Mouse (Mus musculus): ENCODE results near the gene Kcnh5.

The Kcnh5 gene

DNA sequence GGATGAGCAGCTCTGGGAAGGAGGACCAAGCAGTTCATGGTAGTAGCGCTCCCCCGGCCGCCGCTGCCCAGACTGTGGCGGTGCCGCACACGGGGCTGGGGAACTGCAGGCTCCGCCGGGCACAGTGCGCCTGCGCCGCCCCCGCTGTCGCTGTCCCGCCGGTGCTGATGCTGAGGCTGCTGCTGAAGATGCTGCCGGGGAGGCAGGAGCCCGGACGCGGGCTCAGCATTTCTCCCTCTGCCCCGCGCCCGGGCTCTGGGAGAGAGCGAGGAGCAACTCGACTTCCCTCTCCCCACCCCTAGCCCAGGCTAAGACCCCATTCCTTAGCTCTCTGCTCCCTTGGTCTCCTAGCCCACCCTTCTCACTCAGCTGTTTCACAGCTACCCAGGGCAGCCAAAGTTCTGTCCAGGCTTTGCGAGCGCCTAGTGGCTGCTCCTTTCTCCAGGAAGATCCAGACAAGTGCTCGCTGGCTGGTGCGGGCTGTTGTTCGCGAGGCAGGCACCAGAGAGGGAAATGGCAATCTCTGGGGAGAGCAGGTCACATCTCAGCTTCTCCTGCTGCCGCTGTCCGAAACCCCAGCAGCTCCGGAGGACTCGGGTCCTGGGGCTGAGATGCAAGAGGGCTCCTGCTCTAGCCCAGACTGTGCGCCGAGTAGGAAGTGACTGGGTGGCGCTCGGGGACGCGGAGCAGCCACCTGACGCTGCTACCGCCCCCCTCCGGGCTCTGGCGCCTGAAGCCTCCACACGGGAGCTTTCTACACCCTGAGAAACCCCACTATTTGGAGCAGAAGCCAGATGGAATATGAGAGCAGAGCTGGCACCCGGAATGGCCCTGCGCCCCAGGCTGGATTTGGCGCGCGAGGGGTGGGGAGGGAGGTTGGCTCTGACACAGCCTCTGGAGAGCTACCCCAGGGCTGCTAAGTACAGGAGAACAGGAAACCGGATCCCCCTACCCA is at the start of gene Kcnh5:
Gene Kcnh5, minus strand, starts transcription at position 642 of the 955 bp plus-strand sequence.
- DNase-seq = peak; percentile 41 to 47

DNA sequence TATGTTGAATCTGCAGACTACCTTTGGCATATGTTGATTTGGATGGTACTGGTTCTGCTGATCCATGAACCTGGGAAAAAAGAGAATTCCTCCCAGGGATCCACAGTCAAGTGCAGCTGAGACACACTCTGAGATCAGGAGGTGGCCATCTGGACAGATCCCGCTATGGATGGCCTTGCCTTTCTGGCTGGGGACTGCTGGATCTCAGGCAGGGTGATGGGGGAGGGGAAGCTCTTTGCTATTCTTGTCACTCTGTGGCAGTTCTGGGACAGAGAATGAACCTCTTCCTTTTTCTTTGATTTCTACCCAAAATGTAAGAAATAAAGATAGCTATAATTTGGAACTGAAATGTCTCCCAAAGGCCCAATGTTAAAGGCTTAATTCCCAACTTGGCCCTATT is 46.8 kb upstream of the Kcnh5 start:
- DNase-seq = no peak

DNA sequence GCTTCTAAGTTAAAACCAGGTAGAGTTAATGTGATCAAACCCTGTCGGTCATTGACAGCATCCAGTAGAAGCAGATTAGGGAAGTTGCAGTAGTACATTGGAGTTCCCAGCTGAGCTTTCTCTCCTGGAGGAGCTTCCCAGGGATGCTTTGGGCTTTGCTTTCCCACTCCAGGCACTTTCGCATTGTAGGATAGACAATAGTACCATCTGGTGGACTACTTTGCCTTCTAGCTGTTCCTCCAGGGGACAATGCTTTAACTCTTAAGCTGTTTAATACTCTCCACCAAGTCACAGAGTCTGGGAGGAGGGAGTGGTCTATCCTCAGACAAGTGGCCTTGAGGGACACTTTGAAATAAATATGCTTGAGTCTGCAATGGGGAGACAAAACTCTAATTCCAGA is 12.3 kb upstream of the Kcnh5 start:
- DNase-seq = no peak

DNA sequence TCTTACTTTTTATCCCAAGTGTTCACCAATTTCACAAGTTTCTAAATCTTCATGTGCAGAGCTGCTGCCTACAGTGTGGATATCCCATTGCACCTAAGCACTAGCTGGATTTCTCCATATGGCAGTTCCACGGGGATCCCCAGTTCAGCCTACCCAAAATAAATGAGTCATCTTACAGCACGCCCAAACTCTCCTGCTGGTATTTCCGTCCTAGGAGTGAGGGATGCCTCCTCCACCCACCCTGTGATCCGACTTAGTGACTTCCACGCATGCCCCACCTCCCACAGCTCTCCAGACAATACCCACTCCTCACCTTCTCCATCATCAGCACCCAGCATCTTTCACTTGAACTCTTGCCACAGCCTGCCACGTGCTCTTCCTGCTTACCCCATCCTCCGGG is 5.5 kb upstream of the Kcnh5 start:
- DNase-seq = no peak

DNA sequence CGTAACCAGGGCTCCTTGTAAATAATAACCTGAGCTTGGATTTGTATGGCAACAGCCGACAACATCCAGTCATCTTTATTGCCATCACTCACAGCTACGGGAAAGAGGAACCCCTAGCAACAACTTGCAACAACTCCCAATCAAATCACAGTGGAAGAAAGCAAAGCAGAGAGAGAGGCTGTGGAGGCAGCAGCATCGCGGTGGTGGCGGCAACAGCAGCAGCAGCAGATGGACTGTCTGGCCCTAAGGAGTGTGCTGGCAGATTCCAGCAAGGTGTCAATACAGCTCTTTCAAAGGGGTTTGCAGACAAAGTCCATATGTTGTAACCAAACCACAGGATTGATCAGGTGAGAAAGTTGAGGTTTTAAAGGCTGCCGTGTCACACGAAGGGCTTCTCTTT is 2.4 kb upstream of the Kcnh5 start:
- DNase-seq = no peak

DNA sequence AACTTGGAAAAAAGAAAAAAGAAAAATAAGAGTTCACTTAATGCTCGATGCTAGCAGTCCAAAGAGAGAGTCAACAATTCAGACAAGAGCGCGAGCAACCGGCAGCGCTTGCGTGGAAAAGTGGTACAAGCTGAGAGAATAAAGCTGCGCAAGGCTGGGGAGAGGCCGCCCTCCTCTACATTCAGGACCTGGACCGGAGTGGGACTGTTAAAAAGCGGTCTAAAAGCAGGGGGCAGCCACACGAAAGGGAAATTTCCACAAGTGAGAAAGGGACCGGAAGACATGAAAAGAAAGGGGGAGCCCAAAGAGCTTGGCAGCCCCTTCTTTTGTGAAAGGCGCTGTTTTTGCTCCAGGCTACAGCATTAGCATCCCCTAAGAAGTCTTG is 506 bp upstream of the Kcnh5 start:
- no peak for DNase-seq

DNA sequence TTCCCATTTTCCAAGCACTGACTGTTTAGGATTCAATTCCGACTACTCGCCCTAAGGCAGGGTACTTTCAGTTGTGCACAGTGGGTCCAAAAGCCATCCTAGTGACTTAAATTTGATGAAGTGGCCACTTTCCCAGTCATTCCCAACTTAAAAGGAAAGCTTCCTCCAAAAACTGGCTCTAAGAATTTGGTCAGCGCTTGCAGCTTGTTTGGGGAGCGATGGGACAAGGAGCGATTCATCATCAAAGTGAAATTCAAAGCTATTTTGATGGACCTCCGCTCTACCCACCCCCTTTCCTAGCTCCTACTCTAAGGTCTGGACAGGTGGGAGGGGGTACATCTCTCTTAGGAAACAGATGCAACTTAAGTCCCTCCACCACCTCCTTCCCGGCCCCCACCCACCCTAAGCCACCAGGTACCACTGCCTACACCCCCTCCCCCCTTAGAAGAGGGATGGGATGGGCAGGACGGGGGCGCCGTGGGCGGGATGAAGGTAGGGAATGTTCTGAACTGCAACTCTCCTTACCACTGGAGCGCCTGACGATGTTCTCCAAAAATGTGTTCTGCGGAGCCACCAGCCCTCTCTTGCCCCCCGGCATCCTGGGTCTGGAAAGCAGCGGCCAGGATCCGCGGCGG is 1.1 kb downstream of the Kcnh5 start:
- DNase-seq = no peak

DNA sequence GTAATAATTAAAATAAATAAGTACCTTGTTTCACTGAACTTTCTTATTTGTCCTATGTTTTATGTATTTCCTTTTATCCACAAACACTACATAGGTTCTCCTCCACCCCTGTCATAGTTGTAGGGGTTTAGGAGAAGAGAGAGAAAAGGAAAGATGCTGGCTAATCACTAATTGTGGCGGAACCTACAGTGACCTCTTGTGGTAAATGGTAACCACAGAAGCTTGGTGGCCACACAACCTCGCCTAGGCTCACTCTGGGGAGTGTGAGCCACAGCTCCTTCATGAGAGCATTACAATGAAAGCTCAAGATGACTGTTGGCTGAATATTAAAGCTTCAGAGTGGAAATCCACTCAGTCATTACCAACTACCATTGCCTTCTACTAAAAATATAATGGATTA is 6.2 kb downstream of the Kcnh5 start:
- no peak for DNase-seq

DNA sequence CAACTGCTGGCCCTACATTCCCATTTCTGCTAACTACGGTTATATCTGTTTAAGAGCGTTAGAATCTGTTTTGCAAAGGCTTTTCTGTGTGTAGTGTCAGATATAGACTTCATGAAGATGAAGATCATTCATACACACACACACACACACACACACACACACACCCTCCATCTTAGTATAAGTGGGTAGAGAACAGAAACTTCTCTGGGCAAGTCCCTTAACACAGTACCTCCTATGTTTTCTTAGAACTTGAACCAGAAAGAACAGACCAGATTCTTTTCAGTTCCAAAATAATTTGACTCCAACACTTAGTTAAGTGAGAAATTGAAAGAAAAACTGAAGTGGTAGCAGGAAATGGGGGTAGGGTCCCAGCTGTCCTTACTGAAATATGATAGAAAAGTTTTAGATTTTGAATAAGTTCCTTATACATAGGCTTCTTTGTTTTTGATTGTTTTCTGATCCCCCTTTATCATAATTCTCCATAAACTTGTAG is 24.0 kb downstream of the Kcnh5 start:
- no peak for DNase-seq

DNA sequence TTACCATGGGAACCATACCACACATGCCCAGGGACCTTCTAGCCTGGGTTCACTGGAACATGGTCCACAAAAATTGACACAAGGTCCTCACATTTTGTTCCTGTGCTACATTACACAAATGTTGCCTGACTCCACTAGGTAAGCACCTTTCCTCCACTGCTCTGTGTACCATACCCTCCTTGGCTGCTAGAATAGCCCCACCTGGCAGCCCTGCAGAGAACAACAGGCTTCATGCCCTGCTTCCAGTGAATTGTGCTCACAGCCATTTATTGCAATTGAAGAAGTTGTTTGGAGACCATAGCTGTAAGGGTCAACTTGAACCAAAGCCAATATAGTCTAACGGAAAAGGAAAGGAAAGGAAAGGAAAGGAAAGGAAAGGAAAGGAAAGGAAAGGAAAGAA is 37.3 kb downstream of the Kcnh5 start:
- DNase-seq = no peak

DNA sequence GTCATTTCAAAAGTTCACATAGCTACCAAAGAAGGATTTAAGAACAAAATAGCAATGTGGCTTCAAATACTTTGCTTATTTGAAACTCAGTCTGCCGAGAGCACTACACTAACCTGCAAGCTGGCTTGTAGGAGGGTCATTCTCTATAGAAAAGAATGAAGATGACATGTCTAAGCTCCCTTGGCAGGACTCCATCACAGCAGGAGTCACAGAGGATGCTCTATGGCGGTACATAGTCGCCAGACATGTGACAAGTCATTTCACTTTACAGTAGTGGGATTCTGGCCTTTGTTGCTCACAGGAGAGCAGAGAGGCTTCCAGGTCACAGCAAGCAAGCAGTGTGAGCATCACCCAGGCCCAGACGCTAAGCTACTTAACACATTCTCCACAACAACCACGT is 85.2 kb downstream of the Kcnh5 start:
- DNase-seq = no peak

DNA sequence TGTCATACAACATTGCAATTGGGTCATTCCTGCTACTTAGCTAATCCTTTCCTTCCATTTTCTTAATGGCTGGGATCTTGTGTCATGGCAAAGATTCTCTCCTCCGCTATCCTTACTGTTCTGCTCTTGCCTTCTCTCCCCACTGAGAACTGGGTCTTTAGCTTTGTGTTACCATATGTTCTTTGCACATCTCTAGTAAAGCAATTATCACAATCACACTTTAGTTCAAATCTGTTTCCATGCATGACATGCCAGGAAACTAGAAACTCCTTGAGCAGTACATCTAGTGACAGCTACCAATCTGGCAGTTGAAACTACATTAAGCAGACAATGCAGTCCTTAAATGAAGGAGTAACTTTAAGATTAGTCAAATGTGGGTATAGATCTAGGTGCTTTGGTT is 86.2 kb downstream of the Kcnh5 start:
- no peak for DNase-seq

DNA sequence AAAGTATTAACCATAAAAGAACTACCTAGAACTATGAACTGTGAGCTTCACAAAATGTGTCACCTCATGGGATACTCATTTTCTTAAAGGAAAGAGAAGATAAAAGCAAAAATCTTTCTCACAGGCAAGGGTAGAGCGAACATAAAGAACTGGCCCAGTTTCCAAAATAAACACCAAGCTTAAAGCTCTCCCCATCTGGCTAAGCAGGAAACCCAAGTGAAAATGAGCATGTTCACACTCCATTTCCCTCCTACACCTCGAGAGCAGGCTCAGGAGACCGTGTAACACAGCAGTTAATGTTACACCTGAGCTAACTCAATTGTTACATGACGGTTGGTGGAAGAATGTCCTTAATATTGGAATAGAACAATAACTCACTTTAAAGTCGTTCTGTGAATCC is 100.0 kb downstream of the Kcnh5 start:
- no peak for DNase-seq

DNA sequence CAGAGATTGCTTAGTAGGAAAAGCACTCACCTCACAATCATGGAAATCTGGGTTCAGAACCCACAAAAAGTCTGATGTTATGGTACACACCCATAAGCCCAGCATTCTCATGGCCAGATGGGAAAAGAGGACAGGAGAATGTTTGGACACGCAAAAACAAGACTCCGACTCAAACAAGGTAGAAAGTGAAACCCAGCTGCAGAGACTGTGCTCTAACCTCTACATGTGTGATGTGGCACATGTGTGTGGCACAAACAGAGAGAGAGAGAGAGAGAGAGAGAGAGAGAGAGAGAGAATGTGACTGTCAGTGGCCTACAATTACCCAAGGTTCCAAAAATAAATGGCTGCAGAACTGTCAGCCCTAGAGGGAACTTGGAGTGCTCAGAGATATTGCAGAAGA is 106.1 kb downstream of the Kcnh5 start:
- DNase-seq = no peak

DNA sequence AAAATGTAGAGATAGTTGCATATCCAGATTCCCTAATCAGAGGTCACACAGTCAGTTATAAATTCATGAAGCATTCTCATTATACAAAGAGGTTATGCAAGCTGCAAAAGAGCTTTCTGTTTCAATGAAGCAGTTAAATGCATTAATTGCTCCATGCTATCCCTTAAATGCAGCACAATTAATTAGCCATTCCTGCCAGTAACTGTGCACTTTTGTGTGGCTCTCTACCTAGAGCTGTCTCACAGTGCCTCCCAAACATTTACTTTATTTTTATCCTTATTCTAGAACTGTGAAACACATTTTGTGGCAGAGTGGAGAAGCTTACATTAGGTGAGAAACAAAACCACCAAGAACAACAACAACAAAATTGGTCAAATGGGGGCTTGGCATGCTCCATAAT is 114.6 kb downstream of the Kcnh5 start:
- DNase-seq = no peak

DNA sequence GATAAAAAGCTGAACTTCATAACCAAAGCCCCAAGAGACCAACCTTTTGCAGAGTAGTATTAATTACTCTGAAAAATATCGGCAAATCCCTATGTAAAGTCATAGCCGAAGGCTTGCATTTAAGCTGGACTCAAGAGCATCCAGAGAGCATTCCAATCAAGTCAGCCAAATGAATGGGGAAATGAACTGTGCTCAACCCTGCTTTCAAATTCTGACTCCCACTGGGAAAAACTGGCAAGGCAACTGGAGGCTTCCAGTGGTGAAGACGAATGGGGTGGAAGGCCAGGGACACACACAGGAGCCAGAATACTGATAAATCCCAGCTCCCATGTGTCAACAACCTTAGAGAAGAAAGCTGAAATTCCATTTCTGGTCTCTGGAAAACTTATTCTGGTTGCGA is 115.4 kb downstream of the Kcnh5 start:
- no peak for DNase-seq

DNA sequence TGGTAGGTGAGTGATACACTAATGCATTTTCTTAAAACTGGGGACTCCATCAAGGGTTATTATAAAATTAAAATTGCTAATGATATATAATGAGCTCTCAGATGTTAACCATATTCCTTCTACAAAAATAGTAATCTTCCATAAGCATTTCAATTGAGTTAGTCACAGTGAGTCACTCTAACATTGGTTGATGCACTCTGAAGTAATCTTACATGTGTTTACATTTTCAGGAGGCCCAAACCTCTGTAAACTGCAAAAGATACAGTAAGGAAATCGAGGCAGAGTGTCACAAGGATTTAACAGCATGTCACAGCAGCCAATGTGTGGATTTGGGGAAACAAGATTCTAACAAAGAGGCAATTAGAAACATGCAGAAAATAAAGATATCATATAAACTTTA is 123.4 kb downstream of the Kcnh5 start:
- DNase-seq = no peak

DNA sequence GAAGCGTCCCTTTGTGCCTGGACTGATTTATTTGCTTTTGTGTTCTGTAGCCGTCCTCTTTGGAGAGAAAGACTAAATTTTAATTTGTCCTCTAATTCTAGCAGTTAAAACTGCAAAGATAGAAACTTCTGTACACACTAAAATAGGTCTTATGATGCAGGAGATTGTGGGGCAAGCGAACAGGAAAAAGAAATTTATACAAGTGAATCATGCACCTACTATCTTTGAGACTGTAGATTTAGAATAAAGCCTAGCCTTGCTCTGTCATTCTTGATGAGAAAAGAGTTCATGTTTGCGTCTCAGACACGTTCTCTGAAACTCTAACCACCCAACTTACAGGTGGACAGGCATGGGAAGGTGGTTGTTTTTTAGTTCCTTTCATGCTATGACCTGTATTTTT is 140.4 kb downstream of the Kcnh5 start:
- DNase-seq = no peak

DNA sequence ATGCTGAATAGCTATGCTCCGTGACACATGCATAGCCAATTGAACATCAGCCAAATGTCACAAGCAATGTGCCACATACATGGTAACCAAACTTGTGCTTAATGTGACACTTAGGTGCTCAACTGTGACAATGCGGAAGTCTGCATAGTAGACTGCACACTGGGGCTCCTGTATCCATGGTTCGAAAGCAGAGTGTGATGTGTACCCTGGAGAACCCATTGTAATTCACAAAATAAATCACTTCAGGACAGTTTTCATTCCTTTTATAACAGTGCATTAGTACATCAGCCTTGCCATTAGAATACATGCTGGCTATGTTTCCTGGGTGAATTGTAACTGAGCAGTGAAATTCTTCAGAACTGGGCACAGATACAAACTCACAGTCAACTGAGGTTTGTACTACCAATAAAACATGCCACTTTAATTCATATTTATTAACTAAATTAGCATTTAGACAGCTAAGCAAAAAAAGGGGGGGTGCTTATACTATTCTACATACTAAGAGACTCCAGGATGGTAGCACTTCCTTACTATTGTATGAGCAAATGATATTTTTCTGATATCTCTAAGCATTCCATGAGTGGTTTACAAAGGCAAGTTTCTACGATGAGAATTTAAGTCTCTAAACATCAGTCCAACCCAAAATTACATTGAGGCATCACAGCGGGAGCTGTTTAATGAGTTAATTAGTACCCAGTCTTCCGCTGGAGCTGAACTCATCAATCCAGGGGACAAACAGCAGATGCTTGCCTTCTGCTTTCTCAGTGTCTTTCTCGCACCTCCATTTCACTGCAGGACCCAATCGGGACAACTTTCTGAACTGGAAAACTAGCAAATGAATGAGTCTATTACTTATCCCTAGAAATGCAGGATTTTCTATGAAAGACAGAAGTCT is 144.9 kb downstream of the Kcnh5 start:
- DNase-seq = no peak

DNA sequence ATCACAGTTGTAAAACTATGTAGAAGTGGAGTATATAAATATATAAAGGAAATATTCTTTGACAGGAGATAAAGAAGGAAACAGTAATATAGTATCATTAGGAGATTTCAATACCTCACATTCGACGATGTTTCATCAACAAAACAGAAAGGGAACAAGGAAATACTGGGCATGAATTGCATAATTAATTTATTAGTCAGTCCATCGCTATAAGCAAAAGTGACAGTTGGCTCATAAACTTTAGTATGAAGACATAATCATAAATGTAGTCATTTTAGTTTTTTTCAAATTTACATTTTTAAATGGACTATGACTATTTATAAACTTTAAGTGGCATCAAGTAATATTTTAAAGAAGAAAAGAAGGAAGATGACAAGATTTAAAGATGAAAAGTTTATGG is 205.9 kb downstream of the Kcnh5 start:
- no peak for DNase-seq

DNA sequence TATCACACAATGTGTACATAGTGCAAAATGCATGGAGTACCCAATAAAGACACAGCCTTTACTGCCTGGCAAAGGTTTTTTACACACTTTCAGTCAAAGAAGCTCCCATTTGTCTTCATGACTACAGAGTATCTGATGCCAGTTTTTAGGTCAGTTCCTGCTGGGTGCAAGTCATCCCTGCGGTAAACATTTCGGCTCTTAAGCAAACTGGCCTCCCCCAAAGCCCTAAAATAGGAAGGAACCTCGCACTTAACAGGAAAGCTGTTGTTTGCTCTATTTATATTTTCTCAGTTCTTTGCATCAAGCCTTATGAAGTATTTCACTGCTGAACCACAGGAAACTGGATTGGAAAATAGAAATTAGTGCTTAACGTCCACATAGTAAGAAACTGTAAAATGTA is 207.7 kb downstream of the Kcnh5 start:
- no peak for DNase-seq

DNA sequence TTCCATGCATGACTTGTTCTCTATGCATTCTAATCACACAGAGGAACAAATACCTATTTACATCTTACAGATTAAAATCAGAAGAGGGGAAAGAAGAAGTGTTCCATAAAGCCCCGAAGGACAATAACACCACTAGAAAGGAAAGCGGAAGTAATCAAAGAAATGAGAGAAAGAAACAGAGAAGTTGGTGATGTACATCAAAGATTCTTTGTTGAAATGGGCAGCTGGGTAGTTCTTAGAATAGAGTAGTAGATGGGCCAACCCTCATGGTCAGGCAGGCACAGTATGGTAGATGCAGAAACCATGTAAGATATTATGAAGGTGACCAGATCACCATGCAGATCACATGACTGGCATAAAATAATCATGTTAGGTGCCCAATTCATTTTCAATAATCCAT is 210.9 kb downstream of the Kcnh5 start:
- DNase-seq = no peak

DNA sequence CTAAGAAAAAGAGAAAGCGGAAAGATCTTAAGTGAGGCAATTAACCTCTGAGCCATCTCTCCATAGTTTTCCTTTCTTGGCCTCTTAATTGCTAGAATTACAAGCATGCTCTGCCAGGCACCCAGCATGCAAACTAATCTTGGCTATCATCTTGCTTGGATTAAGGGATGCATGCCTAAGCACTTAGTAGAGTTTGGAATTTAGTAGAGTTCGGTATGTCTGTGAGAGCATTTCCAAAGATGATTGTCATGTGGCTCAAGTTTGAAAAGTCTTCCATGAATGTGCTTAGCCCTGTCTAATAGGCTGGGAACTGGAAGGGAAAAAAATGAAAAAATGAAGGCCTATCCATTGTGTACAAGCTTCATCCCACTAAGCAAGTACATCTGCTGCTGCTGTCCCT is 224.5 kb downstream of the Kcnh5 start:
- DNase-seq = no peak
